In the genomic region with DNA sequence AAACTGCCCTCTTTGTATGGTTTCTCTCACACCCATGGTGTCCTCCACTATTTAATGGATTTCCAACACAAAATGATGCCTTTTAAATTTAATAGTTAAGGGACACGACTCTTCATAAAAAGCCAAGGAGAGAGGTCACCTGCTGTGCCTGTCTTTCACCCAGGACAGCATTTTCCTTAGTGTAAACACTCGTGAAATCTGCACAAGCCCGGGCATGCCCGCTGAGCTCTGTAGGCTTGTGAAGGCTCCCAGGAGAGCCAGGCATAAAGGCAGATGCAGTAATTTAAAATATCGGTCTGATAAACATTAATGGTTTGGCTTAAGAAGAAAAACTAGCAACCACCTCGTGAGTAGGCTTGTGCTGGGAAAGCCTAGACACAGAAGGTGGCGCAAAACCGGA, we compare ENCODE assay signal across 15 mouse cellular contexts.
"Had no signal": no experiment of that assay in that cellular context is flagged by ENCODE, and none has a peak within 500 bp of the region (broad histone marks: within the 10 kb centered on the region; RNA-seq: fewer than 3 reads in every experiment).

No protein-coding gene starts in this region.

- H3K9ac ChIP-seq: liver, embryonic 12.5 days; lung, embryonic 14.5 days; neural tube, embryonic 13.5 days had no signal

- H3K27me3 ChIP-seq: neural tube, embryonic 13.5 days had no signal

- H3K4me3 ChIP-seq: liver, embryonic 12.5 days; megakaryocyte, embryonic 14.5 days; midbrain, embryonic 12.5 days had no signal

- H3K9me3 ChIP-seq: liver, embryonic 12.5 days; megakaryocyte, embryonic 14.5 days; midbrain, embryonic 12.5 days; neural tube, embryonic 13.5 days had no signal

- H3K36me3 ChIP-seq: liver, embryonic 12.5 days; midbrain, embryonic 12.5 days; neural tube, embryonic 13.5 days had no signal

- H3K27ac ChIP-seq: kidney, postnatal 0 days; liver, embryonic 12.5 days; midbrain, embryonic 12.5 days; neural tube, embryonic 13.5 days; stomach, postnatal 0 days had no signal

- ATAC-seq: intestine, postnatal 0 days; liver, embryonic 12.5 days; midbrain, embryonic 16.5 days had no signal

- DNase-seq: kidney, adult 8-10 months; kidney, postnatal 36 days; layer of hippocampus, adult 9-11 months; layer of hippocampus, postnatal 36 days; lung, postnatal 4 days; right cerebral cortex, postnatal 14 days had no signal
